Mouse (Mus musculus) MEL (cell line): ENCODE data around the gene Myh10. TPM values are rescaled to one million over a fixed set of nuclear protein-coding genes. Genes with fewer than 3 reads are reported as not detected.

Experiments
- DNase-seq: peaks from one replicate; pipeline ENCODE4 v3.0.0; 2011; ENCODE audit warnings: low read depth, low spot score
- H3K27ac ChIP-seq: 2 replicates; pipeline ENCODE4 v1.5.1; 2012; ENCODE audit warnings: low read depth, mild to moderate bottlenecking, control low read depth, low read length, moderate library complexity; ENCODE audit not compliant: control insufficient read depth
- H3K27me3 ChIP-seq, 2 experiments: fragments of 150-350 bp in 1 of 2; sonication (generic) in 1 of 2; 2 replicates each; pipeline ENCODE4 v1.6.1; 2012; ENCODE audit warnings: low read length in 2 of 2, mild to moderate bottlenecking in 2 of 2, improper control_type of control experiment in 1 of 2, moderate library complexity in 1 of 2; ENCODE audit not compliant: insufficient read depth in 2 of 2, control insufficient read depth in 1 of 2
- H3K36me3 ChIP-seq, 2 experiments: 2 replicates each; pipeline ENCODE4 v1.6.1; 2012 to 2014; ENCODE audit warnings: low read length in 2 of 2, improper control_type of control experiment in 1 of 2, inconsistent platforms in 1 of 2, mild to moderate bottlenecking in 1 of 2; ENCODE audit not compliant: insufficient read depth in 2 of 2, control insufficient read depth in 1 of 2
- H3K4me1 ChIP-seq, 2 experiments: fragments of 150-350 bp in 1 of 2; sonication (generic) in 1 of 2; 2 replicates each; pipeline ENCODE4 v1.6.1; 2012; ENCODE audit warnings: low read length in 2 of 2, improper control_type of control experiment in 1 of 2, mild to moderate bottlenecking in 1 of 2; ENCODE audit not compliant: insufficient read depth in 2 of 2, control insufficient read depth in 1 of 2
- H3K4me3 ChIP-seq, 2 experiments: fragments of 150-350 bp in 1 of 2; sonication (generic) in 1 of 2; 2 replicates each; pipeline ENCODE4 v1.5.1; 2012; ENCODE audit warnings: low read depth in 2 of 2, low read length in 2 of 2, mild to moderate bottlenecking in 2 of 2, moderate library complexity in 2 of 2, control low read depth in 1 of 2, improper control_type of control experiment in 1 of 2; ENCODE audit not compliant: control insufficient read depth in 1 of 2, insufficient read depth in 1 of 2
- H3K79me2 ChIP-seq: 2 replicates; pipeline ENCODE4 v1.6.1; 2012; ENCODE audit warnings: mild to moderate bottlenecking, low read length, moderate library complexity; ENCODE audit not compliant: control insufficient read depth, poor library complexity, insufficient read depth
- H3K9ac ChIP-seq: 2 replicates; pipeline ENCODE4 v1.6.1; 2012; ENCODE audit warnings: low read depth, mild to moderate bottlenecking, control low read depth, low read length, moderate library complexity; ENCODE audit not compliant: control insufficient read depth, poor library complexity, severe bottlenecking
- H3K9me3 ChIP-seq: fragments of 150-350 bp; sonication (generic); replicated peaks from 2 replicates; pipeline ENCODE4 v1.6.1; 2012; ENCODE audit warnings: mild to moderate bottlenecking, low read length, improper control_type of control experiment, moderate library complexity; ENCODE audit not compliant: insufficient read depth
- CHD2 ChIP-seq: IDR thresholded peaks from 2 replicates; pipeline ENCODE4 v1.6.1; 2011; ENCODE audit warnings: low read length, improper control_type of control experiment
- E2F4 ChIP-seq: IDR thresholded peaks from 2 replicates; pipeline ENCODE4 v1.6.1; 2011; ENCODE audit warnings: low read depth, low read length, improper control_type of control experiment, borderline replicate concordance
- JUND ChIP-seq: IDR thresholded peaks from 2 replicates; pipeline ENCODE4 v1.6.1; 2011; ENCODE audit warnings: low read depth, mild to moderate bottlenecking, improper control_type of control experiment, low read length
- MAFK ChIP-seq: IDR thresholded peaks from 2 replicates; pipeline ENCODE4 v1.6.1; 2011; ENCODE audit warnings: low read depth, mild to moderate bottlenecking, low read length, improper control_type of control experiment, borderline replicate concordance
- NELFE ChIP-seq: IDR thresholded peaks from 2 replicates; pipeline ENCODE4 v1.6.1; 2011; ENCODE audit warnings: low read depth, low read length, improper control_type of control experiment
- SIN3A ChIP-seq: IDR thresholded peaks from 2 replicates; pipeline ENCODE4 v1.6.1; 2012; ENCODE audit warnings: low read length, improper control_type of control experiment, inconsistent platforms
- TAL1 ChIP-seq: IDR thresholded peaks from 2 replicates; pipeline ENCODE4 v1.6.1; 2012; ENCODE audit warnings: mild to moderate bottlenecking, inconsistent platforms, low read length, moderate library complexity, mixed read lengths
- TBP ChIP-seq: IDR thresholded peaks from 2 replicates; pipeline ENCODE4 v1.8.0; 2011; ENCODE audit warnings: low read depth, low read length, improper control_type of control experiment
- UBTF ChIP-seq: IDR thresholded peaks from 2 replicates; pipeline ENCODE4 v1.6.1; 2012; ENCODE audit warnings: low read depth, mild to moderate bottlenecking, inconsistent platforms, low read length, improper control_type of control experiment, moderate library complexity, borderline replicate concordance; ENCODE audit not compliant: insufficient read depth
- USF2 ChIP-seq, 2 experiments: IDR thresholded peaks; 2 replicates each; pipeline ENCODE4 v1.6.1; 2011 to 2012; ENCODE audit warnings: improper control_type of control experiment in 2 of 2, low read length in 2 of 2, borderline replicate concordance in 1 of 2, inconsistent platforms in 1 of 2, low read depth in 1 of 2, mild to moderate bottlenecking in 1 of 2; ENCODE audit not compliant: insufficient read depth in 1 of 2
- ZMIZ1 ChIP-seq: IDR thresholded peaks from 2 replicates; pipeline ENCODE4 v1.6.1; 2012; ENCODE audit warnings: low read depth, mild to moderate bottlenecking, inconsistent platforms, low read length, improper control_type of control experiment, moderate library complexity
- polyA plus RNA-seq, 2 experiments: library from polyadenylated mRNA; stranded (reverse) in 1 of 2; unstranded in 1 of 2; fragments of >175 nt in 1 of 2; fragments of >200 nt in 1 of 2; gene quantifications; 2 replicates each; pipeline versions ENCODE4 v1.2.1 to v1.2.4; 2012; ENCODE audit warnings: low replicate concordance in 2 of 2, low read depth in 1 of 2; ENCODE audit not compliant: insufficient read length in 2 of 2, insufficient read depth in 1 of 2, missing spikeins in 1 of 2
- total RNA-seq: library from RNA; depleted of rRNA; stranded (reverse); fragments of 300-350 nt; gene quantifications from 2 replicates; pipeline ENCODE4 v1.2.3, GENCODE M21; 2012

Gene Myh10
- total and polyA plus RNA-seq, 3 experiments = 99.3 to 187 (median 127) TPM

DNA sequence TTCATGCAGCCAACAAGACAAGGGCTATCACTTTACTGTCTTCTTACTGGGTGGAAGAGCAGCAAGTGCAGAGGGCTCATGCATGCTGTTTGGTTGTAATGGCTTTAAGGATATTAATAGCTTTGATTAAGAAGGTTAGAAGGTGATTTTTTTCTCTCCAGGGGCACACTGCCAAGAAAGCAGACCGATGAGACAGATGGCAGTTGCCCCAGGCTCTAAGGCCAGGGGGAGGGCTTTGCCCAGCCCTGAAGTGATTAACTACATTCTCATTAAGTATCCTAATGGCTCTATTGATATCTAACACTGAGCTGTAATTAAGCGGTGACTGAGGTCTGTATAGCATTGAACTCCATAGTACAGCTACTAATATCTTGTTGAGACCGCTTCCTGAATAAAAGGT is 73.3 kb downstream of the Myh10 start:
- no peak for TF ChIP-seq CHD2
- TF ChIP-seq ZMIZ1 = no peak
- no peak for TF ChIP-seq MAFK
- no peak for TF ChIP-seq UBTF
- TF ChIP-seq NELFE = no peak
- H3K27ac ChIP-seq = no peak overlapping the region
- peaks cover 0 to 63% of the 10 kb centered on the region in 2 experiments; a peak in 2 of 4 replicates for H3K36me3 ChIP-seq
- no peaks in the 10 kb centered on the region for H3K27me3 ChIP-seq
- DNase-seq = no peak
- no peak overlapping the region for H3K4me3 ChIP-seq
- H3K9me3 ChIP-seq = no peaks in the 10 kb centered on the region
- no peaks in the 10 kb centered on the region for H3K4me1 ChIP-seq
- no peak overlapping the region for H3K9ac ChIP-seq
- H3K79me2 ChIP-seq = no peaks in the 10 kb centered on the region

DNA sequence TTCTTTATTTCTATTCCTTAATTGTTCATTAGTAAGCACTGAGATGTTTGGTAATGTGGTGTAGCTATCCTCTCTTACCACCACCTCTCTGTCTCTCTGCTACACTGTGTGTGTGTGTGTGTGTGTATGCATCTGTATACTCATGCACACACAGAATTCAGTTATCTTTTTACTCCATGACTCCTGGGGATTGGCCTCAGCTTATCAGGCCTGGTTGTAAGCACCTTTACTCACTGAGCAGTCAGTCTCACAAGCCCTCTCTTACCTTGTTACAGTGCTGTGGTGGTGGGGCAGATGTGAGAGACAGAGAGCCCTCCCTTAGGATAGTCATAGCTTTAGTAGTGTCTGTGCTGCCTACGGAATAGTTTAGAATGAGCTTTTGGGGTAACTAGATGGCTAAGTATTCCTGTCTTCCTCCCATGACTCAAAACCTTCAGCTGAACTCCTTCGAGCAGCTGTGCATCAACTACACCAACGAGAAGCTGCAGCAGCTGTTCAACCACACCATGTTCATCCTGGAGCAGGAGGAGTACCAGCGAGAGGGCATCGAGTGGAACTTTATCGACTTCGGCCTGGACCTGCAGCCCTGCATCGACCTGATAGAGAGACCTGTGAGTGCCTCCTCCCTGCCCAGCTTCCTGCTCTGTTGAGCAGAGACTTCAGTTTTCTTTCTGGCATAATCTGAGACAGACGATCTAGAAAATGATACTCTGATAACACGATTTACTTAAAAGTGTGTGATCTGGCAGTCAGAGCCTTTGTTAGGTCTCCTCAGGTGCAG is 76.6 kb downstream of the Myh10 start:
- Histone ChIP-seq H3K27me3 (no peaks in the 10 kb centered on the region), H3K79me2 (no peaks in the 10 kb centered on the region), H3K9me3 (no peaks in the 10 kb centered on the region), H3K4me1 (no peaks in the 10 kb centered on the region)
- TF ChIP-seq TAL1 = no peak
- TF ChIP-seq SIN3A = no peak
- no peak for TF ChIP-seq USF2 (IDR thresholded peaks at IDR 0.05; ENCODE audit: borderline replicate concordance in 1 of 2, insufficient read depth in 1 of 2, low read depth in 1 of 2, low read length in 2 of 2)
- TF ChIP-seq, all 39 proteins: peak for 0
- no peak overlapping the region for H3K27ac ChIP-seq
- DNase-seq = no peak
- peaks cover 0 to 70% of the 10 kb centered on the region in 2 experiments; a peak in 2 of 4 replicates for H3K36me3 ChIP-seq
- H3K4me3 ChIP-seq = no peak overlapping the region
- H3K9ac ChIP-seq = no peak overlapping the region

DNA sequence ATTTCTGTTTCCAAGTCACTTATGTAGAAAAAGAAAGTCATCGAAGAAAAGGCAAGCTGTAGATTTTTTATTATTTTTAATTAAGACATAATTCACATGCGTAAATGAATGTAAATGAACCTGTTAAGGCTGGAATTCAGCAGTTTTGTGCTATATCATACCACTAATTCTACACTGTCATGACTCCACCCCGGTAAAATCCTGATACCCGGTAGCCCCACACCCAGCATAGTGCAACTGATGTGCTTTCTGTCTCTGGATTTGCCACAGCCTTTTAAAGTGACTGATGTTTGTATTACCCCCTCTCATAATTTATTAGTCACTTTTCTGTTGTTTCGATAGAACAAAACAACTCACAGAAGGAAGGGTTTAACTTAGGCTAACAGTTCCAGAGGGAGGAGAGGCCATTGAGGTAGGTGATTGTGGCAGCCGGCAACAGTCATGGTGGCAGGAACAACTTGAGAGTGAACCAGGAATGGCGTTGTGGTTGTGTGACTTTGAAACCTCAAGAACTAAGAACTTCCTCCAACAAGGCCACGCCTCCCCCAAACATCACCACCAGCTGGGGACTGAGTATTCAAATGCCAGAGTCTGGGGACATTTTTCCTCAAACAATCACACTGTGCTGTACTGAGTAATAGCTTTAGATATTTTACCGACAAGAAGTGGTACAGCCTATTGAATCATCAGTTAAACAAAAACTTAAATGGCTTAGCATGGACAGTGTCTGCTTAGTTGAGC is 78.6 kb downstream of the Myh10 start:
- TF ChIP-seq E2F4 (no peak), TBP (no peak), JUND (no peak)
- no peaks in the 10 kb centered on the region for H3K4me1 ChIP-seq
- no peaks in the 10 kb centered on the region for H3K79me2 ChIP-seq
- no peak overlapping the region for H3K4me3 ChIP-seq
- no peak for DNase-seq
- peaks cover 0 to 65% of the 10 kb centered on the region in 2 experiments; a peak in 2 of 4 replicates for H3K36me3 ChIP-seq
- H3K27ac ChIP-seq = no peak overlapping the region
- H3K9ac ChIP-seq = no peak overlapping the region
- no peaks in the 10 kb centered on the region for H3K27me3 ChIP-seq
- no peaks in the 10 kb centered on the region for H3K9me3 ChIP-seq
